Mouse (Mus musculus): ENCODE measurements around the gene Arl15. TPM values are rescaled to one million over a fixed set of nuclear protein-coding genes. Genes with fewer than 3 reads are reported as not detected.

Gene Arl15
- total RNA-seq, 2 experiments from 2014 or later = 5.9 to 8.2 TPM

- DNase-seq = no peak
- intact Hi-C loops (cut with DNase I; ENCODE audit: low total_unique reads) = no loop called here
These were observed 163.1 kb downstream of the Arl15 start for GRCm38 (mm10) chr13:113957438-113957837.

DNA sequence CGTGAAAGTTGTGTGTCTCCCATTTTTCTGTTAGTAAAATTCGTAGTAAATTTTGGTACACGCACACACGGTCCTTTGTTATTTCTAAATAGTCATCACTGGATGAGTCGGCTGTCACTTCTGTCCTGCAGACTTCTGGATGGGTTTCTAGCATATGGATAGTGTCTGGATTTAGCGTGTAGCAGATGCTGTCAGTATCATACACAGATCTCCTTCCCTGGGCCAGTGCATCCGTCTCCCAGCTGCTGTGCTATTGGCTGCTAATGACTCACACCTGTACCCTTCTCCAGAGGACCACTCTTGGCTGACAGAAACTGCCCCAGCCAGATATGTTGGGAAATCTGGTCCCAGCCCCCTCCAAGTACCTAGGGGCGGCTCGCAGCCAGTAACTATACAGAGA, 170.6 kb downstream of the Arl15 start:
- intact Hi-C loops (cut with DNase I; ENCODE audit: low total_unique reads) = no loop called here

DNA sequence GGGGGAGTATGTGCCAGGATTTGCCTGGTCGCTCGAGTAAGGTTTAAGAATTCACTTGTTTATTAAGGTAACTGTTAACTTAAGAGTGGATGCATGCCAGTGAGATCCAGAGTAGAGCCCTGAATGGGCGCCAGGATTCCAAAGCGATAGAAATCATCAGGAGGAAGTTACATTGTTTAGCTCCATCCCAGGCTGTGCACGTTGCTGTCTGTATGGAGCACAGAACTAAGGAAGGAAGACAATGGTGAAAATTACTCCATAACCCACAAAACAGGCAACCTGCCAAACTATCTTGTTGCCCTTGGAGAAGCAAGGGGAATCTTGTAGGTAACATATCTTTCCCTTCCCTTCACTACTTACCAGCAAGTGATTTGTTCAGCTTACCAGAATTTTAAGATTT, 176.4 kb downstream of the Arl15 start:
- intact Hi-C loops (cut with DNase I; ENCODE audit: low total_unique reads) = no loop called here
- DNase-seq = no peak

More for the DNA sequence above, 170.6 kb downstream of the Arl15 start:
- no peak for DNase-seq

- intact Hi-C loops (cut with DNase I; ENCODE audit: low total_unique reads) = no loop called here
- DNase-seq = no peak
These were observed 178.1 kb downstream of the Arl15 start for GRCm38 (mm10) chr13:113972401-113972800.

DNA sequence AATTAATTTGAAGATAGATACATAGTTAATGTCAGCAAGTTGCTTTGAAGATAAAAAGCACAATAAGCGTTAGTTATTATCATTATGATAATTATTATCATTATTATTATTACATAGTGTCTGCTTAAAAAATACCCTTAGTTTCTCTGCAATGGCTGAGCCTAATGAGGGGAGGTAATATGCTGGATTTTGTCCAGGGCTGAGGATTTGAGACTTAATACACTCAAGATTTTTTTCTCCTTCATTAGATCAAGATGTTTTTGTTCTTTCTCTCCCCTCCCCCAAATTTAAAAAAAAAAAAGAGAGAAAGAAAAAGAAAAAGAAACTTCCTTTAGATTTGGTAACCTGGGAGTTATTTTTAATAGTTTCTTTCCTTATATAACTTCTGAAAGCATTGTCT, 180.6 kb downstream of the Arl15 start:
- DNase-seq = no peak
- intact Hi-C loops (cut with DNase I; ENCODE audit: low total_unique reads) = no loop called here

- no peak for DNase-seq
- intact Hi-C loops (cut with DNase I; ENCODE audit: low total_unique reads) = no loop called here
These were observed 181.4 kb downstream of the Arl15 start for GRCm38 (mm10) chr13:113975722-113976121.

DNA sequence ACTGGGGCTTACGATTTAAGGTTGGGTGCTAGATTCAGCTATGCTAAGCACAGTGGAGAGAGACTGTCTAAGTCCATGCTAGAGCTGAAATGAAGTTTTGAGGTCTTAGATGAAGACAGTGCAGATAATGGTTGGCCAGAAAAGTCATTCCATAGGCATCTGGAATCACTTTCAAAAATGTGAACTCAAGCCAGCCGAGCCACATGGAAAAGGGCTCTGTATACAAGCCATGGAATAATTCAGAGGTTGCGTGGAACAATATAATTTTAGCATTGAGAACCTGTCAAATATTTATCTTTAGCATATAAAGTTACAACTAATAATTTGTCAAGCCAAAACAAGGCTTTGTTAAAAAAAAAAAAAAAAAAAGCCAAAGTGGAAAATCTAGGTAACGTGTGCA, 182.6 kb downstream of the Arl15 start:
- intact Hi-C loops (cut with DNase I; ENCODE audit: low total_unique reads) = no loop called here
- DNase-seq = no peak

DNA sequence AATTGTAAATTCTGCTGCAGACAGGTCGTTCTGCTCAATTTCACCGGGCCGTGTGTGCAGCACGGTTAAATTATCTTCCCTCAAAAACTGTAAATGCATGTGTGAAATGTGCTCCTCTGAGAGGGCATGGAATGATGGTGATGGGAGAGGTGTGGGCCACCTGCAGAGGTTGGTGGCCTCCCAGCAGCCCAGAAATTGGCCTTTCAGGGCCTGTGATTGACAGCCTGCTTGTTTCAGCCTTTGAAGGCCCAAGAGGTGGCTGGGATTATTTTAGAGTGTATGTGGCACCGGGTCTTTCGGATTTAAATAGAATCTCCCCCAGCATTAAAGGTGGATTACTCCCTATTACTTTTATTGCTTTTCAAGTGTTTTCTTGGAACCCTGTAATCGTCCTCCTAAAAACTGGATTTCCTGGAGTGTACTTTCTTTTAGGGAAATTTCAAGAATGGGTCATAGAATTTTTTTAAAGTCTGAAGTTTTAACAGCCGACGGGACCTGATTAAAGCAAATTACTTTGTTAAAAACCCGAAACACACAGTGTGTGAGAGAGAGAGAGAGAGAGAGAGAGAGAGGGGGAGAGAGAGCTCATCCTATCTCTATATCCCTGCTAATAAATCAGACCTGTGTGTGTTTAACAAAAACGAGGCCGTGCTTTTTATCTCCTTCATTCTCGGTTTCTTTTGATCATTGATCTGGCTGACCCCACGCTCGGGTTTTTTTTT, 186.6 kb downstream of the Arl15 start:
- intact Hi-C loops (cut with DNase I; ENCODE audit: low total_unique reads) = no loop called here
- DNase-seq = no peak

- intact Hi-C loops (cut with DNase I; ENCODE audit: low total_unique reads) = no loop called here
- DNase-seq = no peak
These were observed 187.2 kb downstream of the Arl15 start for GRCm38 (mm10) chr13:113981461-113982000.

DNA sequence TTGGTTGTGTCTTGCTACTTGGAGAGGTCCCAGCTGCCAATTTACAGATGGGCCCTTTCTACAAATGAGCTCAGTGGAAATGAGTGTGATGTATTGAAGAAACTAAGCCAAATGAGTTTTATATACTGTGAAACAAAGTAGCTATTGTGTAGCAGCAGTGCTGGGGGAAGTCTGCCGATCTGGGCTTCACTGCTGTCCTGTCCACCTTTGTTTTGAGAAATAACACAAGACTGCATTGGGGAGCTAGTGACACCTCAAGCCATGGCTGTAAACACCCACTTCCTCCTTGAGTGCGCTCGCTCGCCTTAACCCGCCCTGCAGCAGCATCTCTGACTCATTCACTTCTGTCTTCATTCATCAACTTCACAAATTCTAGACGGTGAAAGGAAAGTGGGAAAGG, 189.3 kb downstream of the Arl15 start:
- intact Hi-C loops (cut with DNase I; ENCODE audit: low total_unique reads) = no loop called here
- DNase-seq = no peak

DNA sequence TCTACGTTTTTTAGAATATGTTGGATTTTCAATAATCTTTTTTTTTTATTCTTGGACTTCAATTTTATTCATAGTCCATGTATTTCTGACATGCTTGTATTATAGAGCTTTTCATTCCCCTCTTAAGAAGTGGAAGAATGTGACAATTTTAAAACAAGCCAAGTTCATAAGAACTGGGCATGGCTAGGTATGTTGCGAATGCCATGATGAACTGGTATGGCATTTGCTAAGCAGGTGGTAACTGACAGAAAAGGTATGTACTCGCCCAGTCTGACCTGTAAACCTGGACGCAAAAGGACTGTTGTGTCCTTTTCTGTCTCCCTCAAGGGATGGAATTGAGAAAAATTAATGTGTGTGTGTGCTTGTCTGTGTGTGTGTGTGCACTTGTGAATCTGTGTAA, 190.2 kb downstream of the Arl15 start:
- intact Hi-C loops (cut with DNase I; ENCODE audit: low total_unique reads) = no loop called here
- no peak for DNase-seq

- intact Hi-C loops (cut with DNase I; ENCODE audit: low total_unique reads) = no loop called here
- DNase-seq = peak; percentile 25
These were observed 192.7 kb downstream of the Arl15 start for GRCm38 (mm10) chr13:113986864-113987562.

- DNase-seq = no peak
- intact Hi-C loops (cut with DNase I; ENCODE audit: low total_unique reads) = no loop called here
These were observed 195.9 kb downstream of the Arl15 start for GRCm38 (mm10) chr13:113990247-113990646.

DNA sequence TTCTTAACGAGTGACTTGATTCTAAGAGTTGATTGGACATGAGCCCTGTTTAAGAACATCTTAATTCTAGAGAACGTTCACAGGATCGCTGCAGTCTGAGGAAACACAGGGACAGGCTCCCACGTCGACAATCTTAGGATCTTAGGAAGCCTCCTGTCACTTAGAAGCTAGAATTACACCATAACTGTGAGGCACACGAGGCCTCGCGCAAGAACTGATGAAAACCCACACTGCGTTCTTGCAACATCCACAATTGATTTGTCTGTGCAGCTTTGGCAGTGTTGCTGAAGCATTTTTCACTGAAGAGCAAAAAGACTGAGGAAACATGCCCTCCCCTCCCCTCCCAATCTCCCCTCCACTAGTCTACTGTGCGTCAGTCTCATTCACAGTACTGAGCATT, 196.4 kb downstream of the Arl15 start:
- intact Hi-C loops (cut with DNase I; ENCODE audit: low total_unique reads) = no loop called here

GRCm38 (mm10) chr13:113993066-113993465, 198.8 kb downstream of the Arl15 start:
- no peak for DNase-seq
- intact Hi-C loops (cut with DNase I; ENCODE audit: low total_unique reads) = no loop called here

More for the DNA sequence above, 196.4 kb downstream of the Arl15 start:
- no peak for DNase-seq

GRCm38 (mm10) chr13:113994586-113994985, 200.3 kb downstream of the Arl15 start:
- DNase-seq = peak; percentile 26
- intact Hi-C loops (cut with DNase I; ENCODE audit: low total_unique reads) = no loop called here

DNA sequence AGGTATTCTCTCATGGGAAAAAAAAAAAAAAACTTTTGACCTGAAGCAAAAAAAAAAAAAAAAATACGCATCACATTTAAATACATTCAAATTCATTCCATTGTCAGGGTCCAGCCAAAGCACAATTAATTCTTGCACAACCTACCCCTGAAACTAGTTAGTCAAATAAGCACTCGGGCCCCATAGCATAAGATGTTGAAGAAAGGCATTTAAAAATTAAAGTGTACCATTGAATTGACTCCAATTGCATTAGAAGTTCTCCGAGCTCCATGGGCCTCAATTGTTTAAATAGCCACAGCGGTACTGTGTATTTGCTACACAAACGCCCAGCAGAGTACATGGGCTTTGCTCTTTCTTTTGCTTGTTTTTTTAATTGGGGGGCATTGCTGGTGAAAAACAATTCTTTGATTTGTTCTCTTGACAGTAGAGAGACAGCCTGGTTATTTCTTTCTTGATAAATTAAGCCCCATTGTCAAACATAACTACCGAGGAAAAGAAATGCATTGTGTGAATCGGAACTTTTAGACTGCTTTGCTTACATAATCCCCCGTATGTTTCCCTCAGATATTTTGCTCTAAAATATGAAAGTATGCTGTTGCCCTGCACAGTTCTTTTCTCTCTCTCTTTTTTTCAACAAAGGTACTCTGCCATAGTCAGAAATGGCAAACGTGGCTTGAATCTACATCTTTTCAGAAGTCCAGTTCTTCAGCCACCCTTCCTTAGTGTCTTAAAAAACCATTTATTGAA, 201.4 kb downstream of the Arl15 start:
- intact Hi-C loops (cut with DNase I; ENCODE audit: low total_unique reads) = no loop called here
- no peak for DNase-seq

GRCm38 (mm10) chr13:113998811-113999210, 204.5 kb downstream of the Arl15 start:
- no peak for DNase-seq
- intact Hi-C loops (cut with DNase I; ENCODE audit: low total_unique reads) = no loop called here

DNA sequence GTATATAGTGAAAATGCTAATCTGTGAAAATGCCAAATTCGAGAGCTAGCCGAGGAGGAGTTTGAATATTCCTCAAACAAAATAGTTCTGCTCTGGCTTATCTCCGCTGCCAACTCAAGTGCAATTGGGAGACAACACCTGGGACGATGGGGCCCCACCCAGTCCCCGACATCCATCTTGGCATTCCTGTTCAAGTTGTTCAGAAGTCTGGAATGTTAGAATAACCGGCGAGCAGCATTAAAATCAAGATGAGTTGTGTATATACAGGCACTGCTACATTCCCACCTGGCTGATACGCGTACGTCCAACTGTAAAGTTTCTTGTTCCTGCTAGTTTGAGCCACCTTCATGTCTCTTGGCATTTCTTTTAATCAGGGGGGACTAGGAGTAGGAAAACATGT, 209.2 kb downstream of the Arl15 start:
- no peak for DNase-seq
- intact Hi-C loops (cut with DNase I; ENCODE audit: low total_unique reads) = no loop called here

DNA sequence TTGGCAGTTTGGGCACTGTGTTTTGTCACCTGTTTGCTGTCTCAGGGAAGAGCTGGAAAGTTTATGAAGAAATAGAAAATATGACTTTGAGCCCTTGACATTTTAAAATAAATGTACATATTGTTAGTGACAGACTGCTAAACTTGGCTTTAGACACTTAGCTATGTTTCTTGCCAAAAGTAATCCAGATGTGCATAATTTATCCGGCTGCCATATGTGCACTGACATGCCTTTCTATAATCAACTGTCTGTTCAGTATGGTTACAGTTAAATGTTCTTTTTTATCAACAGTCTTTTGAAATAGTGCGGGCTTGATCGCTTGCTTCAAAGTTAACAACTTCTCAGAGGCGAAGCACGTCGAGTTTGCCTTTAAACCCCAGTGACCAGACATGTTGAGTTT, 209.9 kb downstream of the Arl15 start:
- intact Hi-C loops (cut with DNase I; ENCODE audit: low total_unique reads) = no loop called here

More for the DNA sequence above, 209.9 kb downstream of the Arl15 start:
- DNase-seq = no peak
